Mouse (Mus musculus) left cerebral cortex, adult 6 months (tissue): Measurements from ENCODE around the gene Lysmd3. TPM values are rescaled to one million over a fixed set of nuclear protein-coding genes. Genes with fewer than 3 reads are reported as not detected.

ENCODE experiments used
- long read RNA-seq, 2 experiments: library from polyadenylated mRNA; unstranded; transcript quantifications; one replicate each; pipeline ENCODE4 v2.0.0; 2019 to 2020
- polyA plus RNA-seq: library from polyadenylated mRNA; unstranded; fragments of <200 nt; fragmentation: Nextera tagmentation; gene quantifications from 2 replicates; pipeline ENCODE4 v1.2.3, GENCODE M21; 2021

Gene Lysmd3
- polyA plus RNA-seq = 4.7 and 8.8 TPM in 2 replicates
- long read RNA-seq, experiment 1, full-length matches to known transcripts = 76 of 86 reads
- long read RNA-seq, experiment 1, partial matches to known transcripts = 0 of 86 reads
- long read RNA-seq, experiment 1, other reads (novel, unspliced or antisense) = 10 of 86 reads
- long read RNA-seq, experiment 2, full-length matches to known transcripts = 9 of 16 reads
- long read RNA-seq, experiment 2, partial matches to known transcripts = 0 of 16 reads
- long read RNA-seq, experiment 2, other reads (novel, unspliced or antisense) = 7 of 16 reads

DNA sequence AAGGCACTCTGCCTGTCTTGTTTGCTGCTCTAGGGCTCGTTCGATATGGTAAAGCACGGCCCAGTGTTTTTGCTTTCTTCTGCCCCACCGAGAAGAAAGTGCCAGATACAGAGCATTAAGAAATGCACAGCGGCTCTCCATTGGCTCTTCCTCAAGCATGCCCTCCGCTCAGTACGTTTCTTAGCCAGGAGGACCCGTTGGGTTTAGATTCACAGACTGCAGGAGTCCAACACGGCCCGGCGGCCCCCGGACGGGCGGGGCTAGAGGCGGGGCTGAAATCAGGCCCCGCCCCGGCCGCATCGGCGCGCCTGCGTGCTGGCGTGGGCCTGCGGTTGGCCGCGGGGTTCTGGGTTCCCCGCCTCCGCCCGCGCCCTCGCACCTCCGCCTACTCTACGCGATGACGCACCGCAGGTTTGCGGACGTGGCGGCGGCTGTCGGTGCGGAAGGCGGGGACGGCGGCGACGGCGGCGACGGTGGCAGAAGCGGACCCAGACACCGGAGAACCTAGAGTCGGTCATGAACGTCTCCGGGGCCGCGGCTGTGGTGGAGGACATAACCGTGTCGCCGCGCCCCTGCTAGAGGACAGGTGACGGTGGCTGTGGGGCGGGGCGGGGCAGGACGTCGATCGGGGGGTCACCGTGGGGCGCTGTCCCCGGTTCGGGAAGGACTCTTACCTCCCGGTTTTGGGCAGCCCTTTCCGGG lies at the start of gene Lysmd3:
Gene Lysmd3 (plus strand): TSS at position 313 of the 702 bp plus-strand sequence.

GRCm38 (mm10) chr13:81632720-81633415 lies 24.6 kb upstream of the Lysmd3 start, which contains the start of gene Adgrv1:
Gene Adgrv1, minus strand, starts transcription at chr13:81633154.

GRCm38 (mm10) chr13:81710775-81711545 lies 53.5 kb downstream of the Lysmd3 start, which contains the start of the genes Polr3g and Mblac2:
Gene Polr3g, minus strand, starts transcription at chr13:81711013.
Gene Mblac2, plus strand, starts transcription at chr13:81711341.

Other genes with a start within 250 kb of the Lysmd3 start
- gene Adgrv1, start 24.5 kb upstream of the Lysmd3 start, polyA plus RNA-seq = 1.4 and 1.7 TPM in 2 replicates
- gene Polr3g, start 53.4 kb downstream of the Lysmd3 start, polyA plus RNA-seq = 4.7 and 5.5 TPM in 2 replicates
- 28.7 and 35.1 TPM in 2 replicates for gene Mblac2, start 53.7 kb downstream of the Lysmd3 start, polyA plus RNA-seq
- gene Cetn3, start 125.4 kb downstream of the Lysmd3 start, polyA plus RNA-seq = 143 and 162 TPM in 2 replicates